Mouse (Mus musculus): Measurements from ENCODE around the gene Ndufs4. TPM values are rescaled to one million over a fixed set of nuclear protein-coding genes. Genes with fewer than 3 reads are reported as not detected.

Gene Ndufs4
- polyA plus RNA-seq, 1 experiment, result 1.0 TPM

DNA sequence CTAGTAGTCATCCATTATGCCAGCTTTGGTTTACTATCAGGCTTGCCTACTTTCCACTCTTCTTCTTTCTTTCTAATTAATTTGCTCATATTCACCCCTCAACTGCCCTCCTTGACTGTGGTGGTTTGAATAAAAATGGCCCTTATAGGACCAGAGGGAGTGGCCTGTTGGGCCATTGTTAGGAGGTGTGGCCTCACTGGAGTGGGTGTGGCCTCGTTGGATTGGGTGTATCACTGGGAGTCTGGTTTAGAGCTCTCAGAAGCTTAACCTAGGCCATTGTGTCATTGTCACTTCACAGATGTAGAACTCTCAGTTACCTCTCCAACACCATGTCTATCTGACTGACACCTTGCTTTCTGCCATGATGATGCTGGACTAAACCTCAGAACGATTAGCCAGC lies 10.8 kb upstream of the Ndufs4 start:
- no peaks in the 10 kb centered on the region for H3K36me3 ChIP-seq (ENCODE audit: control insufficient read depth)
- peaks cover 2% of the 10 kb centered on the region; the same call in 1 of the 2 replicates for H3K9me3 ChIP-seq (ENCODE audit: control insufficient read depth, low read length)
- H3K27me3 ChIP-seq (ENCODE audit: control insufficient read depth), result no peaks in the 10 kb centered on the region
- H3K4me3 ChIP-seq (replicated peaks), result no peak overlapping the region
- H3K4me1 ChIP-seq (ENCODE audit: control insufficient read depth), result no peaks in the 10 kb centered on the region
- TF ChIP-seq TAL1 (IDR thresholded peaks at IDR 0.05; ENCODE audit: low read length) (no peak), GATA1 (IDR thresholded peaks at IDR 0.05; ENCODE audit: low read length) (no peak)

DNA sequence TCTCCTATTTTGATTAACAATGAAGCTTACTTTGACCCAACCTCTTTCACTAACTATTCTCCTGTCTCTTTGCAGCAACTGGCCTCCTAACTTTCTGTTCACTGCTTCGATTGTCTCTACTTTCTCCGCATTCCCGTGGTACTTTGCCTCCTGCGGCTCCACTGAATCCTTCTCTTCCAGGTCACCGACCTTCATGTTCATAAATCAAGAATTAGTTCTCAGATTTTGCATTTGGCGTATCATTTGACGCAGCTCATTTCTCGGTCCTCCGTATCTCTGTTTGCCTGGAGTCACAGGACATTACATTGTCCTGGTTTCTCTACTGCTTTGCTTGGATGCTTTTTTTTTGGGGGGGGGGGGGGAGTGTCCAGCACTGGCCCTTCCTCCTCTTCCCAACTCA lies 9.2 kb upstream of the Ndufs4 start:
- H3K4me3 ChIP-seq (replicated peaks), result no peak overlapping the region
- peaks cover 3% of the 10 kb centered on the region; the same call in 1 of the 2 replicates for H3K9me3 ChIP-seq (ENCODE audit: control insufficient read depth, low read length)
- TF ChIP-seq TAL1 (IDR thresholded peaks at IDR 0.05; ENCODE audit: low read length) (no peak), GATA1 (IDR thresholded peaks at IDR 0.05; ENCODE audit: low read length) (no peak)
- no peaks in the 10 kb centered on the region for H3K27me3 ChIP-seq (ENCODE audit: control insufficient read depth)
- no peaks in the 10 kb centered on the region for H3K4me1 ChIP-seq (ENCODE audit: control insufficient read depth)
- no peaks in the 10 kb centered on the region for H3K36me3 ChIP-seq (ENCODE audit: control insufficient read depth)

- Histone ChIP-seq H3K4me3 (replicated peaks) (no peak overlapping the region), H3K4me1 (ENCODE audit: control insufficient read depth) (no peaks in the 10 kb centered on the region), H3K27me3 (ENCODE audit: control insufficient read depth) (no peaks in the 10 kb centered on the region), H3K36me3 (ENCODE audit: control insufficient read depth) (no peaks in the 10 kb centered on the region), H3K9me3 (ENCODE audit: control insufficient read depth, low read length) (peaks cover 3% of the 10 kb centered on the region; the same call in 1 of the 2 replicates)
- TF ChIP-seq TAL1 (IDR thresholded peaks at IDR 0.05; ENCODE audit: low read length), result no peak
- TF ChIP-seq GATA1 (IDR thresholded peaks at IDR 0.05; ENCODE audit: low read length), result no peak
Measured at GRCm38 (mm10) chr13:114396863-114397262, 8.8 kb upstream of the Ndufs4 start.

DNA sequence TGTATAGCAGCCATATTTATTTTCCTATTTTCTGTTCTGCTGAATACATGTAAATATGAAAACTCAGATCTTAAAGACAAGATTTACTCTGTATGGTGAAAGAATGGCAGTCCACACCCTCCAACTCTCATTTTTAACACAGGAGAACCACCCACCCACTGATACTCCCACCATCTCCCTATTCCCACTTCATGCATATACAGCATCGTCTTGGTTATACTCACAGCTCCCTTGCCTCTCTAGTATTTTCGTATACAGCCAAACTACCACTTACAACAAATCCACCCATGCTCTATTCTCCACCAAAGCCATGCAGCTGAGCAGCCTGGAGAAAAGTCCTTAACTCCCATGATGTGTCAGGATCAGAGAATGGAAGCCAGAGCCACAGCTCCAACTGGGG lies 6.7 kb upstream of the Ndufs4 start:
- peaks cover 3% of the 10 kb centered on the region; the same call in 1 of the 2 replicates for H3K9me3 ChIP-seq (ENCODE audit: control insufficient read depth, low read length)
- TF ChIP-seq TAL1 (IDR thresholded peaks at IDR 0.05; ENCODE audit: low read length) (no peak), GATA1 (IDR thresholded peaks at IDR 0.05; ENCODE audit: low read length) (no peak)
- H3K36me3 ChIP-seq (ENCODE audit: control insufficient read depth), result no peaks in the 10 kb centered on the region
- H3K4me1 ChIP-seq (ENCODE audit: control insufficient read depth), result no peaks in the 10 kb centered on the region
- H3K4me3 ChIP-seq (replicated peaks), result no peak overlapping the region
- H3K27me3 ChIP-seq (ENCODE audit: control insufficient read depth), result 0 out of 2 replicates have a peak, but pooled peaks cover 3% of the 10 kb centered on the region

GRCm38 (mm10) chr13:114392501-114392900 lies 4.4 kb upstream of the Ndufs4 start:
- Histone ChIP-seq H3K27me3 (ENCODE audit: control insufficient read depth) (0 out of 2 replicates have a peak, but pooled peaks cover 3% of the 10 kb centered on the region), H3K4me1 (ENCODE audit: control insufficient read depth) (peaks cover 11% of the 10 kb centered on the region), H3K9me3 (ENCODE audit: control insufficient read depth, low read length) (peaks cover 3% of the 10 kb centered on the region; the same call in 1 of the 2 replicates), H3K4me3 (replicated peaks) (no peak overlapping the region), H3K36me3 (ENCODE audit: control insufficient read depth) (no peaks in the 10 kb centered on the region)
- no peak for TF ChIP-seq GATA1 (IDR thresholded peaks at IDR 0.05; ENCODE audit: low read length)
- no peak for TF ChIP-seq TAL1 (IDR thresholded peaks at IDR 0.05; ENCODE audit: low read length)

- no peaks in the 10 kb centered on the region; the same call in 1 of the 2 replicates for H3K36me3 ChIP-seq (ENCODE audit: control insufficient read depth)
- peaks cover 22% of the 10 kb centered on the region for H3K4me1 ChIP-seq (ENCODE audit: control insufficient read depth)
- no peaks in the 10 kb centered on the region for H3K9me3 ChIP-seq (ENCODE audit: control insufficient read depth, low read length)
- TF ChIP-seq TAL1 (IDR thresholded peaks at IDR 0.05; ENCODE audit: low read length) (no peak), GATA1 (IDR thresholded peaks at IDR 0.05; ENCODE audit: low read length) (no peak)
- 0 out of 2 replicates have a peak, but pooled peaks cover 3% of the 10 kb centered on the region for H3K27me3 ChIP-seq (ENCODE audit: control insufficient read depth)
- peak overlapping the region; percentile 96 for H3K4me3 ChIP-seq (replicated peaks)
Measured at GRCm38 (mm10) chr13:114387521-114388171, 412 bp downstream of the Ndufs4 start.

DNA sequence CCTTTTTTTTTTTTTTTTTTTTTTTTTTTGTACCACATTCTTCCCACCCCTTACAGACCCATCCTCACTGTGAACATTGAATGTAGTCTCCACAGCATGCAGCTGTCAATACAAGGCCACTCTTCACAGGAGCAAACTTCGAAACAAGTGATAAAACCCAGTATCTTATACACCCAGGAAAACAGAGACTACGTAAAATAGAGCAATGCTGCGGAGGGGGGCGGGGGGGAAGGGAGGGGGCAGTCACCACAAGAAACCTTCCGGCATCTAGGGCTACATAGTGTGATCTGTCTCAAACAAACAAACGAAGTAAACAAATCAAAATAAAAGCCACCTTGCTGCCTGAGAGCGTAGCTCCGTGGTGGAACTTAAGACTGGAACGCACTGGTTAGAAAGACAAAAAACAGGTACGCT lies 977 bp downstream of the Ndufs4 start:
- TF ChIP-seq TAL1 (IDR thresholded peaks at IDR 0.05; ENCODE audit: low read length) (no peak), GATA1 (IDR thresholded peaks at IDR 0.05; ENCODE audit: low read length) (no peak)
- peak overlapping the region; percentile 96 for H3K4me3 ChIP-seq (replicated peaks)
- peaks cover 4% of the 10 kb centered on the region for H3K36me3 ChIP-seq (ENCODE audit: control insufficient read depth)
- peaks cover 22% of the 10 kb centered on the region for H3K4me1 ChIP-seq (ENCODE audit: control insufficient read depth)
- 0 out of 2 replicates have a peak, but pooled peaks cover 3% of the 10 kb centered on the region for H3K27me3 ChIP-seq (ENCODE audit: control insufficient read depth)
- H3K9me3 ChIP-seq (ENCODE audit: control insufficient read depth, low read length), result no peaks in the 10 kb centered on the region

DNA sequence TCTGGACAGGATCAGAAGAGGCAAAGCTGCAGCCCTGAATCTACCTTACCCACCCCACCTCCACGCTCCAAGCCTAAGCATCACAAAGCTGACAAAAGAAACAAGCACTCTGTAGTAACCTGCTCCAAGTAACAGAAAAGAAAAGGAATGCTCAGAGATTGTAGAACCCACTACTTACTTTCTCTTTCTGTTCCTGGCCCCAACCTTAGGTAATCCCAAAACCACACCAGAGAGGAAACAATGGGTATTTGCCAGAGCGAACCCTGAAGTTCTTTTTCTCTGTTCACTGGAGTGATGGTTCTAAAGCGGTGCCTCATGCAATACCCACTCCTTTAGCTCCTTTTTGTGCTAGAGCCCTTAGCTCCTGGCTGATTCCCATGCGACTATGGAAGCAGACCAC lies 11.5 kb downstream of the Ndufs4 start:
- no peak for TF ChIP-seq TAL1 (IDR thresholded peaks at IDR 0.05; ENCODE audit: low read length)
- TF ChIP-seq GATA1 (IDR thresholded peaks at IDR 0.05; ENCODE audit: low read length), result no peak
- no peak overlapping the region for H3K4me3 ChIP-seq (replicated peaks)
- H3K36me3 ChIP-seq (ENCODE audit: control insufficient read depth), result peaks cover 12% of the 10 kb centered on the region
- H3K27me3 ChIP-seq (ENCODE audit: control insufficient read depth), result no peaks in the 10 kb centered on the region
- H3K9me3 ChIP-seq (ENCODE audit: control insufficient read depth, low read length), result no peaks in the 10 kb centered on the region
- H3K4me1 ChIP-seq (ENCODE audit: control insufficient read depth), result peaks cover 9% of the 10 kb centered on the region

DNA sequence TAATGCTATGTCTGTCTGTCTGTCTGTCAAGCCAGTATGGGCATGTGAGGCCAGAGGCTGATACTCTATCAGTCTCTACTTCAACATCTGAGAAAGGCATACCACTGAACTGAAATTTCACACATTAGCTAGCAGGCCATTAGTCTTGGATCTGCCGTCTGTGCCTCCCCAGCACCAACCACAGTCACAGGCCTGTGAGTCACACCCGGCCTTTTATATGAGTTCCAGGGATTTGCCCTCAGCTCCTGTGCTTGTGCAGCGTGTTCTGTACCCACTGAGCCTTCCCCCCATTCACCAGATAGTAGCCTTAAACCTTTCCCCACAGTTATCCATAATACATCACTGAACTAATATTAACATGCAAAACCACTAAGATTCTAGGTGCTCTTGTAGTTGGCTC lies 26.0 kb downstream of the Ndufs4 start:
- Histone ChIP-seq H3K9me3 (ENCODE audit: control insufficient read depth, low read length) (no peaks in the 10 kb centered on the region), H3K4me1 (ENCODE audit: control insufficient read depth) (no peaks in the 10 kb centered on the region), H3K4me3 (replicated peaks) (no peak overlapping the region), H3K27me3 (ENCODE audit: control insufficient read depth) (no peaks in the 10 kb centered on the region), H3K36me3 (ENCODE audit: control insufficient read depth) (0 out of 2 replicates have a peak, but pooled peaks cover 2% of the 10 kb centered on the region)
- TF ChIP-seq GATA1 (IDR thresholded peaks at IDR 0.05; ENCODE audit: low read length) (no peak), TAL1 (IDR thresholded peaks at IDR 0.05; ENCODE audit: low read length) (no peak)

Data from erythroblast, embryonic 14.5 days (primary cell).